Mouse (Mus musculus): ENCODE results near the gene Rnf186. TPM values are rescaled to one million over a fixed set of nuclear protein-coding genes. Genes with fewer than 3 reads are reported as not detected.
"Not testable (repeated sequence)": the region's sequence is repeated elsewhere in the genome, so short reads cannot be mapped to it uniquely, and the experiment has no call there.

The Rnf186 gene
- polyA plus RNA-seq, 1 experiment from 2014 or later, result not detected

- no peaks in the 10 kb centered on the region for H3K36me3 ChIP-seq (ENCODE audit: control insufficient read depth, insufficient read depth, low read length)
- ATAC-seq (ENCODE audit: insufficient number of reproducible peaks, insufficient read depth, low FRiP score, low read depth), result no peak
- WGBS, result 88% methylated on average over 6 of the region's 6 CpGs
Observed at GRCm38 (mm10) chr4:138971371-138971770, 4.5 kb downstream of the Rnf186 start.

DNA sequence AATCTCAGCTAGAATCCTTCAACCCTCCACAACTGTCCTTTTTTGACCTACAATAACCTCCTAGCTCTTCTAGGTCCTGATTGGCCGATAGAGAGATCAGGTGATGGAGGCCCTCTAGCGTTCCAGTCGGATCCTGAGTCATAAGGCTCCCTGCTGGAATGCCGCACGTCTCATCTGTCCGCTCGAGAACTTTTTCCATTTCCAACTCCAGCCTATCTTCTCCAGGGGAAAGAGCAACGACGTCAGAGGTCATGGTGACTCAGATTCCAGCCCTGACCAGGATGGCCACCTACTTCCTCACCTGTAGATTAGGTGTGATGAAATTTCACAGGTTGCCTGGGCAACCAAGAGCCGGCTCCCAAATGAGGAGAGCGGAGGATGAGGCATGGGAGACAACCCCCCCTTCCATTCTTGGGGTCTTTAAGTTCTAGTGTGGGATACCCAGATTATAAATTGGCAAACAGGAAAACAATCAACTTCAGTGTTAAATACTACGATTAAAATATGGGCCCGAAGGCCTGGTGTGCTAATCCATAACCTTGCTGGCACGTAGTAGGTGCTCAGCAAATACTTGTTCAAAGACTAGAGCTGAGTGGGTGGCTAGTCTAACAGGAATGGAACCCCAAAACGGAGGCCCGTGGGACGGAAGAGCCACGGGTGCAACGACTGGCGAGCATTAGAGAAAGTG is 5.4 kb downstream of the Rnf186 start:
- H3K27ac ChIP-seq (replicated peaks in 1 of 2; ENCODE audit: control insufficient read depth in 1 of 2, insufficient read depth in 1 of 2, low read depth in 2 of 2, low read length in 2 of 2), result peak overlapping the region; percentile 90 to 96
- no peaks in the 10 kb centered on the region for H3K36me3 ChIP-seq (ENCODE audit: control insufficient read depth, insufficient read depth, low read length)
- H3K4me1 ChIP-seq (ENCODE audit: control insufficient read depth in 2 of 2, insufficient read depth in 2 of 2, low read length in 2 of 2), result peaks cover 19 to 22% of the 10 kb centered on the region in 2 experiments
- WGBS, result 8% methylated on average over 20 of the region's 20 CpGs
- peak overlapping the region; percentile 95 for H3K9ac ChIP-seq (ENCODE audit: low read length)
- peak; percentile 47 for ATAC-seq (ENCODE audit: insufficient number of reproducible peaks, insufficient read depth, low FRiP score, low read depth)
- no peaks in the 10 kb centered on the region for H3K27me3 ChIP-seq (ENCODE audit: control insufficient read depth, insufficient read depth, low read length)
- H3K9me3 ChIP-seq (ENCODE audit: control insufficient read depth, low read length), result no peaks in the 10 kb centered on the region
- H3K4me3 ChIP-seq (ENCODE audit: control insufficient read depth in 1 of 2, insufficient read depth in 1 of 2, low read depth in 1 of 2, low read length in 2 of 2), result peak overlapping the region; percentile 51 to 75
- peak overlapping the region; percentile 98 for H3K4me2 ChIP-seq (ENCODE audit: low read length)

More at GRCm38 (mm10) chr4:138971371-138971770, 4.5 kb downstream of the Rnf186 start:
- Histone ChIP-seq H3K4me1 (ENCODE audit: control insufficient read depth in 2 of 2, insufficient read depth in 2 of 2, low read length in 2 of 2) (peaks cover 19 to 22% of the 10 kb centered on the region in 2 experiments), H3K27ac (replicated peaks in 1 of 2; ENCODE audit: control insufficient read depth in 1 of 2, insufficient read depth in 1 of 2, low read depth in 2 of 2, low read length in 2 of 2) (no peak overlapping the region), H3K27me3 (ENCODE audit: control insufficient read depth, insufficient read depth, low read length) (no peaks in the 10 kb centered on the region), H3K4me2 (ENCODE audit: low read length) (no peak overlapping the region), H3K9ac (ENCODE audit: low read length) (no peak overlapping the region), H3K4me3 (ENCODE audit: control insufficient read depth in 1 of 2, insufficient read depth in 1 of 2, low read depth in 1 of 2, low read length in 2 of 2) (no peak overlapping the region), H3K9me3 (ENCODE audit: control insufficient read depth, low read length) (no peaks in the 10 kb centered on the region)

DNA sequence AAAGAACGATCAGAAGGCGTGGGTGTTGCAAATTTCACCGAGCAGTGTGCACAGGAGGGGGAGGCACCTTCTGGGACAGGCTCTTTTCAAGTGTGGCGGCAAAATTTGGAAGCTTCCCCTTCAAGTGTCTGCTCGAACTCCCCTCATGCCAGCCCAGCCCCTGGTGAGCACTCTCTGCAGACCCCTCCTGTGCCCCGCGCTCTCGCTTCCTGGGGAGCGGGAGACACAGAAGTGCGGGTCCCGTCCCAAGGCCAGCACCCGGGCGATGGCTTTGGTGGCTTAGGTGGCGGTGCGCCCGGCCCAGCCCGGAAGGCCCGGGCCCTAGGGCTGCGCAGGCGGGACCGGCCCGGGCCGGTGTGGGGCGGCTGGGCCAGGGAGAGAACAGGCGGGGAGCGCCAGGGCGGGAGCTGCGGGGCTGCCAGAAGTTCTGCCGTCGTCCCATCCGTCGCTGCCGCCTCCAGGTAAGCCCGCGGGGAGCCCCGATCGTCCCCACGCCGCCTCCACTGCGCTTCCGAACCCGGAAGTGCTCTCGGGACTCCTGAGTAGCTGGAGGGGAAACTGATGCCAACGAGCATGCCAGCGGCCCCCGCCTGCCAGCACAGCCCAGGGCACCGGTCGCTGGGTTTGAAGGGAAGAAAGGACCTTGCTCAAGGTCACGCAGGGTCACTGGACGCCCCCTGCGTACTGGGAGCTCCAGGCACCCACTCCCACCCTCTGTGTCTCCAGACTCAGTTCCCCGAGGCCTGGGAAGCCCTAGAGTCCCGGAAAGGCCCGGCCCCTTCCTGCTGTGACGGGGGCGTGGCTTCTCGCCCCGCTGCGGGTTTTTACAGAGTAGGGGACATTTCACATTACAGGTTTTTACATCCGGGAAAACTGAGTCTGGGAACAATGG is 6.2 kb downstream of the Rnf186 start, which contains the start of gene Tmco4:
Gene Tmco4 (plus strand): TSS at position 62 of the 892 bp plus-strand sequence.
- WGBS, result 1% methylated on average over 58 of the region's 60 CpGs

GRCm38 (mm10) chr4:138973719-138974115 is 6.8 kb downstream of the Rnf186 start:
- Histone ChIP-seq H3K27ac (replicated peaks in 1 of 2; ENCODE audit: control insufficient read depth in 1 of 2, insufficient read depth in 1 of 2, low read depth in 2 of 2, low read length in 2 of 2) (peak overlapping the region; percentile 39 to 96; a peak in 3 of 4 replicates), H3K4me1 (ENCODE audit: control insufficient read depth in 2 of 2, insufficient read depth in 2 of 2, low read length in 2 of 2) (peaks cover 19 to 21% of the 10 kb centered on the region in 2 experiments), H3K27me3 (ENCODE audit: control insufficient read depth, insufficient read depth, low read length) (no peaks in the 10 kb centered on the region), H3K9ac (ENCODE audit: low read length) (peak overlapping the region; percentile 95), H3K36me3 (ENCODE audit: control insufficient read depth, insufficient read depth, low read length) (no peaks in the 10 kb centered on the region), H3K4me3 (ENCODE audit: control insufficient read depth in 1 of 2, insufficient read depth in 1 of 2, low read depth in 1 of 2, low read length in 2 of 2) (peak overlapping the region; percentile 51 to 75), H3K4me2 (ENCODE audit: low read length) (peak overlapping the region; percentile 98), H3K9me3 (ENCODE audit: control insufficient read depth, low read length) (no peaks in the 10 kb centered on the region)
- ATAC-seq (ENCODE audit: insufficient number of reproducible peaks, insufficient read depth, low FRiP score, low read depth), result peak; percentile 17; the same call in 1 of the 2 replicates
- 54% methylated on average over 3 of the region's 3 CpGs for WGBS

More for the DNA sequence above, 6.2 kb downstream of the Rnf186 start, which contains the start of gene Tmco4:
- Histone ChIP-seq H3K9me3 (ENCODE audit: control insufficient read depth, low read length) (no peaks in the 10 kb centered on the region), H3K4me2 (ENCODE audit: low read length) (peak within 1 kb of the TSS; percentile 98), H3K4me3 (ENCODE audit: control insufficient read depth in 1 of 2, insufficient read depth in 1 of 2, low read depth in 1 of 2, low read length in 2 of 2) (peak within 1 kb of the TSS; percentile 51 to 75), H3K36me3 (ENCODE audit: control insufficient read depth, insufficient read depth, low read length) (no peaks in the 10 kb centered on the region), H3K27me3 (ENCODE audit: control insufficient read depth, insufficient read depth, low read length) (no peaks in the 10 kb centered on the region), H3K4me1 (ENCODE audit: control insufficient read depth in 2 of 2, insufficient read depth in 2 of 2, low read length in 2 of 2) (peaks cover 19 to 22% of the 10 kb centered on the region in 2 experiments), H3K27ac (replicated peaks in 1 of 2; ENCODE audit: control insufficient read depth in 1 of 2, insufficient read depth in 1 of 2, low read depth in 2 of 2, low read length in 2 of 2) (peak within 1 kb of the TSS; percentile 90 to 96), H3K9ac (ENCODE audit: low read length) (peak within 1 kb of the TSS; percentile 95)
- ATAC-seq (ENCODE audit: insufficient number of reproducible peaks, insufficient read depth, low FRiP score, low read depth), result peak; percentile 74

DNA sequence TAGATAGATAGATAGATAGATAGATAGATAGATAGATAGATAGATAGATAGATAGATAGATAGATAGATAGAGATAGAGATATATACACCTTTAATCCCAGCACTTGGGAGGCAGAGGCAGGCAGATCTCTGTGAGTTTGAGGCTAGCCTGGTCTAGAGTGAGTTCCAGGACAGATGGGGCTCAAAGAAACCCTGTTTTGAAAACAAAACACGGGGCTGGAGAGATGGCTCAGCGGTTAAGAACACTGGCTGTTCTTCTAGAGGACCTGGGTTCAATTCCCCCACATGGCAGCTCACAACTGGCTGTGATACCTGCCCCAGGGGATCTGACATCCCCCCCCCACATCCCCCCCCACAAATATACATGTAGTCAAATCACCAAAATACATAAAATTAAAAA is 7.6 kb downstream of the Rnf186 start:
- peaks cover 15 to 18% of the 10 kb centered on the region in 2 experiments; a peak in 3 of 4 replicates for H3K4me1 ChIP-seq (ENCODE audit: control insufficient read depth in 2 of 2, insufficient read depth in 2 of 2, low read length in 2 of 2)
- WGBS, result 93% methylated on average over 2 of the region's 2 CpGs
- not testable (repeated sequence) for H3K9me3 ChIP-seq (ENCODE audit: control insufficient read depth, low read length); H3K36me3 ChIP-seq (ENCODE audit: control insufficient read depth, insufficient read depth, low read length); ATAC-seq (ENCODE audit: insufficient number of reproducible peaks, insufficient read depth, low FRiP score, low read depth); H3K4me3 ChIP-seq (ENCODE audit: control insufficient read depth in 1 of 2, insufficient read depth in 1 of 2, low read depth in 1 of 2, low read length in 2 of 2); H3K9ac ChIP-seq (ENCODE audit: low read length); H3K27ac ChIP-seq (replicated peaks in 1 of 2; ENCODE audit: control insufficient read depth in 1 of 2, insufficient read depth in 1 of 2, low read depth in 2 of 2, low read length in 2 of 2); H3K27me3 ChIP-seq (ENCODE audit: control insufficient read depth, insufficient read depth, low read length); H3K4me2 ChIP-seq (ENCODE audit: low read length)

- peaks cover 11 to 15% of the 10 kb centered on the region in 2 experiments; a peak in 3 of 4 replicates for H3K4me1 ChIP-seq (ENCODE audit: control insufficient read depth in 2 of 2, insufficient read depth in 2 of 2, low read length in 2 of 2)
Observed at GRCm38 (mm10) chr4:138975194-138975593, 8.3 kb downstream of the Rnf186 start.

DNA sequence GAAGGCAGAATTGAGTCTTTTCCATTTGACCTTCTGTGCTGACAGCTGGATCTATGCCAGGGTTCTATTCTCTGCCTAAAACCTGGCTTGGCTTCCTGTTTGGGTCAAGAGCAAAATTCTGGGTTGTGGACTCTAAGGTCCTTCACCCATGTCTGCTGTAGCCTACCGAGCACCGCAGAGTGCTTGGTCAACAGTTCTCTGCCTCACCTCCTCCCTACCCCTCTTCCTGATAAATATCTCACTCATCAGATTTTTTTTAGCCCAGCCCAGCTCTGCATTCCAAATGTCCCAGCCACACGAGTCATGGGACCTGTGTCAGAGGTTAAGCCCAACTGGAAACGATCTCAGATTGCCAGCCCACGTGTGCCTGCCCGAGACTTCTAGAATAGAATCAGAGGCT is 9.1 kb downstream of the Rnf186 start:
- 66% methylated on average over 6 of the region's 6 CpGs for WGBS
- no peak for ATAC-seq (ENCODE audit: insufficient number of reproducible peaks, insufficient read depth, low FRiP score, low read depth)
- H3K27ac ChIP-seq (replicated peaks in 1 of 2; ENCODE audit: control insufficient read depth in 1 of 2, insufficient read depth in 1 of 2, low read depth in 2 of 2, low read length in 2 of 2), result no peak overlapping the region

More at GRCm38 (mm10) chr4:138975194-138975593, 8.3 kb downstream of the Rnf186 start:
- H3K9ac ChIP-seq (ENCODE audit: low read length), result no peak overlapping the region
- no peak overlapping the region for H3K4me2 ChIP-seq (ENCODE audit: low read length)
- no peak overlapping the region for H3K4me3 ChIP-seq (ENCODE audit: control insufficient read depth in 1 of 2, insufficient read depth in 1 of 2, low read depth in 1 of 2, low read length in 2 of 2)
- 58% methylated on average over 3 of the region's 3 CpGs for WGBS
- H3K27me3 ChIP-seq (ENCODE audit: control insufficient read depth, insufficient read depth, low read length), result no peaks in the 10 kb centered on the region
- no peaks in the 10 kb centered on the region for H3K9me3 ChIP-seq (ENCODE audit: control insufficient read depth, low read length)
- no peak overlapping the region for H3K27ac ChIP-seq (replicated peaks in 1 of 2; ENCODE audit: control insufficient read depth in 1 of 2, insufficient read depth in 1 of 2, low read depth in 2 of 2, low read length in 2 of 2)
- no peaks in the 10 kb centered on the region for H3K36me3 ChIP-seq (ENCODE audit: control insufficient read depth, insufficient read depth, low read length)
- ATAC-seq (ENCODE audit: insufficient number of reproducible peaks, insufficient read depth, low FRiP score, low read depth), result no peak

More for the DNA sequence above, 9.1 kb downstream of the Rnf186 start:
- H3K4me2 ChIP-seq (ENCODE audit: low read length), result no peak overlapping the region
- H3K9ac ChIP-seq (ENCODE audit: low read length), result no peak overlapping the region
- H3K9me3 ChIP-seq (ENCODE audit: control insufficient read depth, low read length), result no peaks in the 10 kb centered on the region
- no peak overlapping the region for H3K4me3 ChIP-seq (ENCODE audit: control insufficient read depth in 1 of 2, insufficient read depth in 1 of 2, low read depth in 1 of 2, low read length in 2 of 2)
- H3K27me3 ChIP-seq (ENCODE audit: control insufficient read depth, insufficient read depth, low read length), result no peaks in the 10 kb centered on the region
- peaks cover 11 to 15% of the 10 kb centered on the region in 2 experiments; a peak in 3 of 4 replicates for H3K4me1 ChIP-seq (ENCODE audit: control insufficient read depth in 2 of 2, insufficient read depth in 2 of 2, low read length in 2 of 2)
- H3K36me3 ChIP-seq (ENCODE audit: control insufficient read depth, insufficient read depth, low read length), result no peaks in the 10 kb centered on the region
